Mouse (Mus musculus): ENCODE measurements around the gene Glrx2. TPM values are rescaled to one million over a fixed set of nuclear protein-coding genes. Genes with fewer than 3 reads are reported as not detected.

Glrx2 gene
- total RNA-seq, 1 experiment from 2014 or later = 39.8 TPM

Other genes with a start within 250 kb of the Glrx2 start
- gene B3galt2, start 75.7 kb upstream of the Glrx2 start, total RNA-seq (2017) = 0.10 TPM in 2 of 3 replicates, not detected in the other
- 8.4 to 27.0 TPM (median 24.3 TPM) in 3 replicates for gene Cdc73, start 13.4 kb upstream of the Glrx2 start, total RNA-seq (2017)
- 2.1 to 9.4 TPM (median 2.2 TPM) in 3 replicates for gene Trove2, start 60.7 kb downstream of the Glrx2 start, total RNA-seq (2017)
- gene Uchl5, start 60.9 kb downstream of the Glrx2 start, total RNA-seq (2017) = 65.4 to 91.0 TPM (median 83.2 TPM) in 3 replicates

All from monocyte, adult 5-6 weeks (primary cell).